29 mouse cellular contexts compared by ENCODE assay signal in genomic region chr5:149867926-149868325, GRCm38 (mm10).
DNase-seq lines count a peak whose midpoint lies in the region; ATAC-seq and TF ChIP-seq lines count a peak whose summit lies in the region.
"Had no signal": no experiment of that assay in that cellular context is flagged by ENCODE, and none has a peak within 500 bp of the region (broad histone marks: within the 10 kb centered on the region; RNA-seq: fewer than 3 reads in every experiment).

No protein-coding gene starts in this region.

- ATAC-seq in kidney, postnatal 0 days (replicated peaks; ENCODE audit: low FRiP score, low read depth): peak; percentile 70; the same call in 1 of the 2 replicates
- ATAC-seq in neural tube, embryonic 15.5 days (ENCODE audit: low FRiP score): peak; percentile 45; the same call in 1 of the 2 replicates
- no peak for ATAC-seq in midbrain, postnatal 0 days (ENCODE audit: low FRiP score)
- ATAC-seq: forebrain, postnatal 0 days; hindbrain, postnatal 0 days; intestine, embryonic 15.5 days had no signal

- no peak overlapping the region for H3K9ac ChIP-seq in kidney, postnatal 0 days (ENCODE audit: low read depth, low read length)
- no peak overlapping the region for H3K9ac ChIP-seq in neural tube, embryonic 15.5 days (replicated peaks)
- no peak overlapping the region for H3K9ac ChIP-seq in midbrain, postnatal 0 days (replicated peaks; ENCODE audit: low read length, poor library complexity, severe bottlenecking)
- H3K9ac ChIP-seq: embryonic facial prominence, embryonic 15.5 days; forebrain, embryonic 12.5 days; forebrain, postnatal 0 days; heart, embryonic 15.5 days; hindbrain, embryonic 12.5 days; intestine, embryonic 15.5 days; limb, embryonic 12.5 days; liver, embryonic 15.5 days; midbrain, embryonic 12.5 days had no signal

- H3K4me2 ChIP-seq in kidney, postnatal 0 days (ENCODE audit: low read length): no peak overlapping the region
- no peak overlapping the region for H3K4me2 ChIP-seq in neural tube, embryonic 15.5 days
- no peak overlapping the region for H3K4me2 ChIP-seq in midbrain, postnatal 0 days (ENCODE audit: low read depth, low read length, poor library complexity, severe bottlenecking)
- H3K4me2 ChIP-seq: embryonic facial prominence, embryonic 15.5 days; forebrain, embryonic 12.5 days; heart, embryonic 15.5 days; hindbrain, embryonic 12.5 days; intestine, embryonic 15.5 days; limb, embryonic 12.5 days; liver, embryonic 15.5 days; midbrain, embryonic 12.5 days had no signal

- TF ChIP-seq CTCF in kidney, postnatal 0 days (IDR thresholded peaks at IDR 0.05; ENCODE audit: low read depth): no peak
- TF ChIP-seq CTCF in midbrain, postnatal 0 days (IDR thresholded peaks at IDR 0.05): no peak

- no peak overlapping the region for H3K4me3 ChIP-seq in kidney, postnatal 0 days (replicated peaks; ENCODE audit: low read depth, low read length)
- H3K4me3 ChIP-seq in neural tube, embryonic 15.5 days (replicated peaks): no peak overlapping the region
- H3K4me3 ChIP-seq in midbrain, postnatal 0 days (ENCODE audit: low read depth, low read length): no peak overlapping the region
- H3K4me3 ChIP-seq: embryonic facial prominence, embryonic 10.5 days; embryonic facial prominence, embryonic 15.5 days; forebrain, embryonic 12.5 days; heart, embryonic 10.5 days; heart, embryonic 15.5 days; hindbrain, embryonic 12.5 days; intestine, embryonic 15.5 days; limb, embryonic 12.5 days; liver, embryonic 15.5 days; megakaryocyte, embryonic 14.5 days; midbrain, embryonic 12.5 days had no signal

- 6% methylated on average over 7 of the region's 7 CpGs for WGBS in kidney, postnatal 0 days
- 38% methylated on average over 7 of the region's 7 CpGs for WGBS in neural tube, embryonic 15.5 days
- 69% methylated on average over 7 of the region's 7 CpGs for WGBS in midbrain, postnatal 0 days

- no peaks in the 10 kb centered on the region for H3K9me3 ChIP-seq in kidney, postnatal 0 days (replicated peaks; ENCODE audit: low read length)
- H3K9me3 ChIP-seq in neural tube, embryonic 15.5 days (replicated peaks): no peaks in the 10 kb centered on the region
- no peaks in the 10 kb centered on the region for H3K9me3 ChIP-seq in midbrain, postnatal 0 days (ENCODE audit: low read length)
- H3K9me3 ChIP-seq: embryonic facial prominence, embryonic 10.5 days; embryonic facial prominence, embryonic 15.5 days; forebrain, embryonic 12.5 days; heart, embryonic 10.5 days; heart, embryonic 15.5 days; hindbrain, embryonic 12.5 days; intestine, embryonic 15.5 days; limb, embryonic 12.5 days; liver, embryonic 15.5 days; midbrain, embryonic 12.5 days had no signal

- peak; percentile 10 for DNase-seq in kidney, adult 11 months
- no peak for DNase-seq in kidney, postnatal 4 days
- DNase-seq in brain, adult 2 months (ENCODE audit: low read depth, low spot score): peak; percentile 12
- DNase-seq in kidney, postnatal 0 days (ENCODE audit: low spot score): peak; percentile 83
- DNase-seq in midbrain, postnatal 0 days (ENCODE audit: low spot score): no peak
- DNase-seq in left cerebral cortex, adult 11 months (ENCODE audit: low spot score): no peak
- DNase-seq: adrenal gland, postnatal 14 days; cerebellum, adult 11-12 months; cerebellum, adult 9-11 months; forebrain, postnatal 0 days; layer of hippocampus, postnatal 36 days; lung, postnatal 4 days; right cerebral cortex, postnatal 4 days; thymus, adult 2 months; thymus, postnatal 36 days had no signal

- no peaks in the 10 kb centered on the region for H3K27me3 ChIP-seq in kidney, postnatal 0 days (ENCODE audit: insufficient read depth, low read length)
- H3K27me3 ChIP-seq in neural tube, embryonic 15.5 days (replicated peaks): no peaks in the 10 kb centered on the region
- no peaks in the 10 kb centered on the region for H3K27me3 ChIP-seq in midbrain, postnatal 0 days (ENCODE audit: insufficient read depth, low read length)
- H3K27me3 ChIP-seq: embryonic facial prominence, embryonic 15.5 days; forebrain, embryonic 12.5 days; heart, embryonic 15.5 days; intestine, embryonic 15.5 days; limb, embryonic 12.5 days; liver, embryonic 15.5 days; megakaryocyte, embryonic 14.5 days had no signal

- H3K4me1 ChIP-seq in kidney, postnatal 0 days (replicated peaks; ENCODE audit: insufficient read depth, low read length): 0 out of 2 replicates have a peak, but pooled peaks cover 5% of the 10 kb centered on the region
- H3K4me1 ChIP-seq in neural tube, embryonic 15.5 days: peaks cover 11% of the 10 kb centered on the region; the same call in 1 of the 2 replicates
- no peaks in the 10 kb centered on the region; the same call in 1 of the 2 replicates for H3K4me1 ChIP-seq in midbrain, postnatal 0 days (ENCODE audit: insufficient read depth, low read length)
- H3K4me1 ChIP-seq: embryonic facial prominence, embryonic 15.5 days; heart, embryonic 15.5 days; limb, embryonic 12.5 days; liver, embryonic 15.5 days; megakaryocyte, embryonic 14.5 days; midbrain, embryonic 12.5 days had no signal

- no peak overlapping the region for H3K27ac ChIP-seq in kidney, postnatal 0 days
- no peak overlapping the region; the same call in 1 of the 2 replicates for H3K27ac ChIP-seq in neural tube, embryonic 15.5 days (replicated peaks)
- no peak overlapping the region for H3K27ac ChIP-seq in midbrain, postnatal 0 days (ENCODE audit: low read depth, low read length)
- H3K27ac ChIP-seq: embryonic facial prominence, embryonic 10.5 days; embryonic facial prominence, embryonic 15.5 days; forebrain, embryonic 12.5 days; heart, embryonic 10.5 days; heart, embryonic 15.5 days; hindbrain, embryonic 12.5 days; hindbrain, postnatal 0 days; intestine, embryonic 15.5 days; limb, embryonic 12.5 days; liver, embryonic 15.5 days; midbrain, embryonic 12.5 days had no signal

- no peaks in the 10 kb centered on the region for H3K36me3 ChIP-seq in kidney, postnatal 0 days (ENCODE audit: insufficient read depth, low read length)
- H3K36me3 ChIP-seq in neural tube, embryonic 15.5 days: no peaks in the 10 kb centered on the region
- H3K36me3 ChIP-seq in midbrain, postnatal 0 days (ENCODE audit: insufficient read depth, low read length): no peaks in the 10 kb centered on the region
- H3K36me3 ChIP-seq: embryonic facial prominence, embryonic 10.5 days; embryonic facial prominence, embryonic 15.5 days; forebrain, embryonic 12.5 days; G1E; heart, embryonic 10.5 days; heart, embryonic 15.5 days; hindbrain, embryonic 12.5 days; intestine, embryonic 15.5 days; limb, embryonic 12.5 days; liver, embryonic 15.5 days; midbrain, embryonic 12.5 days had no signal

Comparison
In these comparisons a context has a peak if more than half of its experiments do, and no peak if none do; other contexts are left out.
1. DNase-seq: peak in kidney, adult 11 months (single experiment), brain, adult 2 months (single experiment) and kidney, postnatal 0 days (single experiment); none in kidney, postnatal 4 days (0 of 2), midbrain, postnatal 0 days (single experiment) and left cerebral cortex, adult 11 months (single experiment).